Mouse (Mus musculus): ENCODE measurements around the gene Cbx3.

Gene Cbx3

GRCm38 (mm10) chr6:51470311-51471178 lies at the start of gene Cbx3:
Gene Cbx3 (plus strand): TSS chr6:51470360.
- peak; percentile 80 for DNase-seq (ENCODE audit: low spot score)

- DNase-seq (ENCODE audit: low spot score), result no peak
These were observed 46.6 kb upstream of the Cbx3 start for GRCm38 (mm10) chr6:51423466-51424122.

GRCm38 (mm10) chr6:51424537-51424936 lies 45.6 kb upstream of the Cbx3 start:
- DNase-seq (ENCODE audit: low spot score), result no peak

- DNase-seq (ENCODE audit: low spot score), result peak; percentile 65
These were observed 37.4 kb upstream of the Cbx3 start, which contains the start of gene Nfe2l3 for GRCm38 (mm10) chr6:51432535-51433397. Gene Nfe2l3 (plus strand): TSS chr6:51432670.

- no peak for DNase-seq (ENCODE audit: low spot score)
These were observed 35.9 kb upstream of the Cbx3 start for GRCm38 (mm10) chr6:51434270-51434669.

- no peak for DNase-seq (ENCODE audit: low spot score)
These were observed 32.5 kb upstream of the Cbx3 start for GRCm38 (mm10) chr6:51437665-51438064.

GRCm38 (mm10) chr6:51438826-51439330 lies 31.3 kb upstream of the Cbx3 start:
- DNase-seq (ENCODE audit: low spot score), result no peak

GRCm38 (mm10) chr6:51442191-51442835 lies 27.8 kb upstream of the Cbx3 start:
- DNase-seq (ENCODE audit: low spot score), result no peak

GRCm38 (mm10) chr6:51452927-51453503 lies 17.1 kb upstream of the Cbx3 start:
- DNase-seq (ENCODE audit: low spot score), result no peak

- no peak for DNase-seq (ENCODE audit: low spot score)
These were observed 15.2 kb upstream of the Cbx3 start for GRCm38 (mm10) chr6:51454949-51455348.

GRCm38 (mm10) chr6:51456198-51456597 lies 14.0 kb upstream of the Cbx3 start:
- DNase-seq (ENCODE audit: low spot score), result no peak

- no peak for DNase-seq (ENCODE audit: low spot score)
These were observed 12.9 kb upstream of the Cbx3 start for GRCm38 (mm10) chr6:51457283-51457682.

GRCm38 (mm10) chr6:51457770-51458387 lies 12.3 kb upstream of the Cbx3 start:
- no peak for DNase-seq (ENCODE audit: low spot score)

GRCm38 (mm10) chr6:51458925-51459312 lies 11.2 kb upstream of the Cbx3 start:
- no peak for DNase-seq (ENCODE audit: low spot score)

- DNase-seq (ENCODE audit: low spot score), result no peak
These were observed 10.7 kb upstream of the Cbx3 start for GRCm38 (mm10) chr6:51459313-51460020.

GRCm38 (mm10) chr6:51460021-51460360 lies 10.2 kb upstream of the Cbx3 start:
- DNase-seq (ENCODE audit: low spot score), result no peak

- no peak for DNase-seq (ENCODE audit: low spot score)
These were observed 9.8 kb upstream of the Cbx3 start for GRCm38 (mm10) chr6:51460363-51460762.

GRCm38 (mm10) chr6:51467649-51468048 lies 2.5 kb upstream of the Cbx3 start:
- DNase-seq (ENCODE audit: low spot score), result no peak

- DNase-seq (ENCODE audit: low spot score), result peak; percentile 73
These were observed 1.1 kb upstream of the Cbx3 start for GRCm38 (mm10) chr6:51468891-51469561.
